Mouse (Mus musculus): ENCODE measurements at regions not wholly inside any gene's neighbourhood (a gene's known extent, or its start where the extent isn't known, plus 50 kb on each side); places are given as distances from the start of the nearest gene placed in this dataset.

DNA sequence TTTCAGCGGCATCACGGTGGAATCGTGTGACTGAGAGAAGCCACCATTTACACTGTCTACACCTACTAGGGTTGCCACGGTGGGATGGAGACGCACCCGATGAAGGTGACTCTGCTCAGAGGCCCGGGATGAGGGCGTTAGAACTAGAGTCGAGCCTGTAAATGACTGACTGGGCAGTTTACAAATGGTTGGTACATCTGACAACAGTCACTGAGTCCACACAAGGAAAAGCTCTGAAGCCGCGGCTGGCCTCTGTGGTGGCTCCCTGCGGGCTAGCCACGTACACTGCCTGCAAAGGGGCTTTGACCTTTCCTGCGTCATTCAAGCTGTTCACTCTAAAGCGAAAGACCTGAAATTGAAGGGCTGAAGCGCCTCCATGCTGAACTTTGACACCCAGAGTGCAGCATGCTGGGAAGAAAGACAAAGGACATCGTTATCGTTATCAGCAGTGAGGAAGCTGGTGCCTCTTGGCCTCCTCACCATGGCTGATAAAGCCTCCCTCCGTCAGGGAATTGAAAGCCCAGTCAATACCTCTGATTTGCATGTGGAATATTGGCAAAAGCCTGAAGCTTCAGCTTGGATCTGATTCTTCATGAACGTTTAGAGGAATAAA lies 462.1 kb upstream of the Arglu1 start:
- DNase-seq (ENCODE audit: low spot score) = no peak

DNA sequence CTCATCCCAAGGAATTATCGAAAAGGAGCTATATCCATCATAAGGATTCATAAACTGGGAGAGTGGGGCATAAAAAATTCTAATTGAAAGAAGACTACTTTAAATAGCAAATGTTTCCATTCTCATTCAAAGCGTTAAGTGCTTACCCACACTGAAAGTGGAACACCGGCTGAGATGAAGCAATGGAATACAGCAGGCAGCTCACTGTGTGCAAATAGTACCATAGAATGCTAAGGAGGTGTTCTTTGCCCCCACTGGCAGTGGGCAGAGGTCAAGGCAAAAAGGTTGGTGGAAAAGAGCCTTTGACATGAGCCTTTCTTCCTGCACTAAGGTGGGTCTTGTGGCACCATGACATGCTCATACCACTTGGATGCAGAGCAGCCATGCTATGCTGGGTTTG lies 454.0 kb upstream of the Arglu1 start:
- DNase-seq (ENCODE audit: low spot score) = no peak

DNA sequence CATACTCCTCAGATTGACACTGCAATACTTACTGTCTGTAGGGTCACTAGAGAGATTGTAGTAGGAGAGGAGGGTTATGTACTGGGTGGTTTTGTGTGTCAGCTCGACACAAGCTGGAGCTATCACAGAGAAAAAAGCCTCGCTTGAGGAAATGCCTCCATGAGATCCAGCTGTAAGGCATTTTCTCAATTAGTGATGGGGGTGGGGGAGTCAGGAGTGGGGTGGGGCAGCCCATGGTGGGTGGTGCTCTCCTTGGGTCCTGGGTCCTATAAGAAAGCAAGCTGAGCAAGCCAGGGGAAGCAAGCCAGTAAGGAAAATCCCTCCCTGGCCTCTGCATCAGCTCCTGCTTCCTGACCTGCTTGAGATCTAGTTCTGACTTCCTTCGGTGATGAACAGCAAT lies 449.5 kb upstream of the Arglu1 start:
- DNase-seq (ENCODE audit: low spot score) = no peak

DNA sequence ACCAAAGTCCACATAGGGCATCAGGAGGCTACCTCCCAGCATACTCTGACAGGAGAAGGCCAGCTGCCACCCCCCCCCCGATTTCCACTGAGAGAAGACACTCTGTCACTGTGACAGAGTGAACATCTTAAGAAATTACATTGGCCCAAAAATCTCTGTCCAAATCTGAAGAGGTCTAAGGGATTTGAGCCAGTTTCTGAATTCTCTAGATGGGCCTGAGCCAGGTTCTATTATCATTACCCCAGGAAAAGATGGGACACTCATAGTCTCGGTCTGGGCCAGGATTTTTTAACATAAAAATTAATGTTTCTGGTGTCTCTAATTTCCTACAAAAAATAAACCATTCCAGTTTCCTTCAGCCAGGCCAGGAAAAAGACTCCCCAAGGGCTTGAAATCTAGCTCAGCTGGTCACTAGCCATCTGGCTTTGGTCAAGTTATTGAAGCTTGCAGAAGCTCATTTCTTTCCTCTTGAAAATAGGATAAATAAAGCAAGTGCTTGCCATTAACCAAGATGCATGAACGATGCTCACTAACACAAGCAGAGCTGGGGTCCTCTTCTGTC lies 448.8 kb upstream of the Arglu1 start:
- no peak for DNase-seq (ENCODE audit: low spot score)

DNA sequence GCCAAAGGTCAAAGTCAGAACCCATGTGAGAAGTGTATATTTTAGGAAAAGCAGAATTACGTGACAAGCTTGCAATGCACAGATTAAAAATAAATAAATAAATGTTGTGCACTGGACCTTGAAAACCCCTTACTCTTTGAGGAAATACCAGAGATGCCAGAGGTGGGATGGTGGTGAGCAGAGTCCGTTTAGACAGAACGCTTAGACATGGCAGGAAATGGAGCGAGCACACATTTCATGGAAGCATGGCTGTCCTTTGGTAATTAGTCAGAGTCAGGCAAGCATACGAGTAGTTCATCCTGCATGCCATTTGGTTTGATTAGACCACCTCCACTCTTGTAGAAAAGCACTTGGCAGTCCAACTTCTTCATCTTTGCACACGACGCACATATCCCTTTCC lies 443.4 kb upstream of the Arglu1 start:
- no peak for DNase-seq (ENCODE audit: low spot score)

GRCm38 (mm10) chr8:9132612-9133218 lies 442.4 kb upstream of the Arglu1 start:
- DNase-seq (ENCODE audit: low spot score) = no peak

- no peak for DNase-seq (ENCODE audit: low spot score)
Measured at GRCm38 (mm10) chr8:9131249-9131648, 440.9 kb upstream of the Arglu1 start.

DNA sequence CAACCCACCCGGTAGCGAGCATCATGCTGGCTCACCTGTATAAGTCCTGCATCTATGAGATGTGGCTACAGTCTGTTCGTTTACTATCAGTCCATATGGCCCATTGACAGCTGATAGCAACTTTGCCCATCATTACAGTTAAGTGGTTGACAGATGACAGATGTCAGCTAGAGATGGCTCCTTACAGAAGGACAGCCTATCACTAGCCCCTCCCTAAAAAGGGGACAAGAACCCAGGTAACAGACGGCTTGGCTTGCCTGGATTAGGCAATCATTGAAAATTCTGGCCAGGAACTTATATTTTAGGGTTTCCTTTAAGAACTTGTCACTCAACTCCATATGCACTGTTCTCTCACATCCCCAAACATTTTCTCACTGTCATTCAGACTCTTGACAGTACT lies 434.2 kb upstream of the Arglu1 start:
- no peak for DNase-seq (ENCODE audit: low spot score)

DNA sequence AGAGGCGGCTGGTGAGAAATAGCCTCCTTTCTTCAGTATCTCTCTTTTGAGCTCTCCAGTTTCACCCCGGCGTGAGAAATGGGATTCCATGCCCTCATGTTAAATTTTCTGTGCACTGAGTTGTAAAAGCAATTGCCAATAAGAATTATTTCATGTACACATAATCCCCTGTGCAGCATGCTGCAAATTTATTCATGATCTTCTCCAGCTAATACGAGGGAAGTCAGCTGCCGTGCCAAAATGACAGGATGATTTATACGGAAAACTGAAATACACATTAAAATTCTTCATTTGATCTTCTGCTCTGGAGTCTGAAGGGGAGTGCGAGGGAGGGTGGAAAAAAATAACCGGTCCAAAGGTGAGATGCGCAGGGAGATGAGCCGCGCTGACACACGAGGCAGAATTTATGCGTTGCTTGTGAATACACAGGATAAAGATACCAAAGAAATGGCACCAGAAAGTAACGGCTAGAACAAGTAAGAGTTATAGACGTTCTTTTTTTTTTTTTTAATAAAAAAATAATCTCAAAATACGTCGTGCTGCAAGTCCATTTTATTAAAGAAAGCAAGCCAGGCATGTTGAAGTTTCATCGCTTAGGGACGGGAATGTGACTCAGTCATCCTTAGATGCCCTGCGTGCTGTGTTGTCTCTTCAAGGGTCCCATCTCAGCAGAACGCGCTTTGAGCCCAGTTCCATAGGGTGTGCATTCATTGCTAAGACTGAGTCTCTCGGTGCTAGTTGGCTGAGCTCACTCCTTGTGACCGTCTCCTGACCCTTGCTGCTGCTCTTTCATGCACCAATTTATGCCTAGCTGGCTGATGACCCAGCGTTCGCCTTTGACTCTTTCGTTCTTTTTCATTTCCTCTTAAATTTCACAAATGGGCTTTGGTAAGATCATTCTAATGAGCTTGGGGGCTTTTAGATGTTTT lies 427.8 kb upstream of the Arglu1 start:
- DNase-seq (ENCODE audit: low spot score) = no peak

GRCm38 (mm10) chr8:9095980-9096379 lies 405.7 kb upstream of the Arglu1 start:
- no peak for DNase-seq (ENCODE audit: low spot score)

DNA sequence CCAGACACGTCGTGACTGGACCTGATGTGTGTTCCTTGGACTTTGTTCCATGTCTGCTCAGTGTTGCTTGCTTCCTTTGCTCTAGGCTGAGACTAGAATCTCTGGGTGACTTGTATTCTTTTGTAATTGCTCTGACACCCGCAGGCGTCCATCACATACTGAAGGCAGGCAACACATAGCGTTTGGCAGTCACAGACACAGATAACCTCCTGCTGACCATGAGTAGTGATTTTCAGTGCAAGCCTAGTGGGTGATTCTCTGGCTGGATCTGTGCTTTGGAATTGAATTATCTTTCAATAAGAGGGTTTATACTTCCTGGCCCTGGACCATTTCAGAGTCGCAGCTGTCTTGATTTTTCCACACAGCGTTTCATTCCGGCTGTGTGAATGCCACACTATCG lies 403.7 kb upstream of the Arglu1 start:
- DNase-seq (ENCODE audit: low spot score) = no peak

- DNase-seq (ENCODE audit: low spot score) = no peak
Measured at GRCm38 (mm10) chr8:9093356-9093755, 403.0 kb upstream of the Arglu1 start.

GRCm38 (mm10) chr8:9072724-9073123 lies 382.4 kb upstream of the Arglu1 start:
- no peak for DNase-seq (ENCODE audit: low spot score)

DNA sequence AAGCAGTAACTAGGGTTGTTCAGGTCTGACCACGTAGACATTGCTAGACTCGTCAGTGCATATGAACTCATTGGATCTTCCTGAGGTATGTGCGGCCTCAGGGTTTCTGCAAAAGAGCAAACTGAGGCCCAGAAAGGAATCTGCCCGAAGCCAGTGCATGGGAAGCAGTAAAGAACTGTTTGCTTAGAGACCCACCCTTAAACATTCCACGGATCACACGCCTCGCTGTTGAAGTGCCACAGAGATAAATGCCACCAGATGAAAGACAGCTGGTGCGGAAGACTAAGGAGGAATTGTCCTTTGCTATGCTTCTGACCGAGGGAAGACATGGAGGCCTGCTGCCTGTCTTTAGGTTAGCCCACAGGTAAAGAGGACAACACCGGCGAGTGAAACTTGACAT lies 382.0 kb upstream of the Arglu1 start:
- DNase-seq (ENCODE audit: low spot score) = no peak

DNA sequence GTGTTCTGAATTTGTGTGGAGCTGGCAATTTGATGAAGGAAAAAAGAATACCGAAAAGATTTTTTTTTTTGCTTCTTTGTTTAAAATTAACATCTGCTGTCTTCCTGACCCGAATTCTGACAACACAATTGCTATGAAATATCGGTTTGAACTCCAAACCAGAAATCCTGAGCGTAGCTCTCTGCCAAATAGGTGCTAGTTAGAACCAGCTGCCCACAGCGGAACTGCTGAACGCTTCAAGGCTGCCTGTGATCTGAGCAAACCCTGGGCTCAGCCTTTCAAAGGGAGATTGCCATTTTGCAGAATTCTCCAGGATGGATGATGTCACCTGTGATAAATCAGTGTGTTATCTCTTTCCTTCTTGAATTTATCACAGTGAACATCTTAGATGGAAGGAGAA lies 380.6 kb upstream of the Arglu1 start:
- DNase-seq (ENCODE audit: low spot score) = no peak

- DNase-seq (ENCODE audit: low spot score) = no peak
Measured at GRCm38 (mm10) chr8:9069845-9070244, 379.5 kb upstream of the Arglu1 start.

DNA sequence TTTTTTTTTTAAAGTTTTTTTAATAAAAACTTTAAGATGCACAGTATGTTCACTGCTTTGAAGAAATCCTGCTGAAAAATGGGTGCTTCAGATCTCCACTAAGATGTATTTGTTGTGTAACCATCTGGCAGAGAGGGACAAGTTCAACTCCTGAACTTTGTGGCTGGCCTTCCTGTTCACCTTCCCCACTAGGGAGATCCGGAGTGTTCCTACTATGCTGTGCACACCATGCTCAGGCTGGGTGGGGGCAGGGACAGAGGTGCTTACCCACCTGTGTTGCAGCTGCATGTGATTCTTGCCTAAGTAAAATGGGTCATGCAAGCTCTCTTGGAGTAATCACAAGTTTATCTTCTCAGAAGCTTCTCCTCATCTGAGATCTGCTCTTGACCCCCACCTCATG lies 377.4 kb upstream of the Arglu1 start:
- no peak for DNase-seq (ENCODE audit: low spot score)

GRCm38 (mm10) chr8:9060166-9060565 lies 369.8 kb upstream of the Arglu1 start:
- DNase-seq (ENCODE audit: low spot score) = no peak

GRCm38 (mm10) chr8:9055416-9055819 lies 365.1 kb upstream of the Arglu1 start:
- DNase-seq (ENCODE audit: low spot score) = no peak

GRCm38 (mm10) chr8:9054801-9055200 lies 364.5 kb upstream of the Arglu1 start:
- DNase-seq (ENCODE audit: low spot score) = no peak

DNA sequence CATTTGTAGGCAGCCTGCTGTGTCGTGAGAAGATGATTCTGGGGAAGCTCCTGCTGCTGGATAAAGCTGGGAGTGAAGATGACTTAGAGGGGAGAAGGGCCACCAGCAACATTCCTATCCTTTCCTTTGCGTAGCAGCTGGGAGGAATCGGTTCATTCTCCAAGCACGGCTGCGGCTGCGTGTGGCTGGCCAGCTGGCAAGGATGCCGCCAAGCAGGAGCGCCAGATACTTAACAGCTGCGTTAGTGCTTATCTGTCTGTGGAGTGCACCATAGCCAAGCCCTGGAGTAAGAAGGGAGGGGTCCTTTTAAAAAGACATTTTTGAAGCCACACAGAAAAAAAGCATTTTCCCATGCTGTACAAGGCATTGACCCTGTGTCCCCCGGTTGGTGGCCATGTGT lies 361.4 kb upstream of the Arglu1 start:
- no peak for DNase-seq (ENCODE audit: low spot score)

GRCm38 (mm10) chr8:9050740-9051475 lies 360.6 kb upstream of the Arglu1 start:
- DNase-seq (ENCODE audit: low spot score) = no peak
